Mouse (Mus musculus) midbrain, embryonic 14.5 days (tissue): ENCODE measurements at regions not wholly inside any gene's neighbourhood (a gene's known extent, or its start where the extent isn't known, plus 50 kb on each side); places are given as distances from the start of the nearest gene placed in this dataset.

Experiments used
- ATAC-seq: fragments of 200-750 bp; cut with Nextera tagmentation; 2 replicates; pipeline ENCODE4 v1.8.0; 2017; ENCODE audit warnings: moderate number of reproducible peaks, moderate library complexity; ENCODE audit not compliant: low FRiP score, low TSS enrichment
- DNase-seq: peaks from one replicate; pipeline ENCODE4 v3.0.0-alpha.2; 2015
- H3K27ac ChIP-seq: fragments of 300-500 bp; sonication (generic); replicated peaks from 2 replicates; pipeline ENCODE4 v1.5.1; 2014; ENCODE audit warnings: mild to moderate bottlenecking, low read depth, low read length, moderate library complexity
- H3K27me3 ChIP-seq: fragments of 300-500 bp; sonication (generic); 2 replicates; pipeline ENCODE4 v1.6.1; 2014; ENCODE audit warnings: low read length, control low read depth, mixed read lengths; ENCODE audit not compliant: control insufficient read depth, insufficient read depth
- H3K36me3 ChIP-seq: fragments of 300-500 bp; sonication (generic); 2 replicates; pipeline ENCODE4 v1.6.1; 2014; ENCODE audit warnings: low read length, control low read depth; ENCODE audit not compliant: control insufficient read depth, insufficient read depth
- H3K4me1 ChIP-seq: fragments of 300-500 bp; sonication (generic); 2 replicates; pipeline ENCODE4 v1.6.1; 2014; ENCODE audit warnings: mild to moderate bottlenecking, antibody characterized with exemption, low read length, control low read depth; ENCODE audit not compliant: control insufficient read depth, insufficient read depth
- H3K4me2 ChIP-seq: fragments of 300-500 bp; sonication (generic); 2 replicates; pipeline ENCODE4 v1.6.1; 2014; ENCODE audit warnings: mild to moderate bottlenecking, low read length, moderate library complexity
- H3K4me3 ChIP-seq: fragments of 300-500 bp; sonication (generic); replicated peaks from 2 replicates; pipeline ENCODE4 v1.5.1; 2014; ENCODE audit warnings: low read depth, low read length
- H3K9ac ChIP-seq: fragments of 300-500 bp; sonication (generic); replicated peaks from 2 replicates; pipeline ENCODE4 v1.6.1; 2014; ENCODE audit warnings: mild to moderate bottlenecking, low read length, moderate library complexity
- H3K9me3 ChIP-seq: fragments of 300-500 bp; sonication (generic); 2 replicates; pipeline ENCODE4 v1.6.1; 2016; ENCODE audit warnings: low read length, control low read depth, mixed read lengths; ENCODE audit not compliant: control insufficient read depth
- WGBS: fragments of 180-500 bp; shearing (Covaris S2); extraction: QIAGEN DNeasy Blood & Tissue Kit; methylation state at CpG from one replicate; pipeline ENCODE4 v1.1.7; 2014; 5-methylcytosine and 5-hydroxymethylcytosine counted together

- no peaks in the 10 kb centered on the region for H3K36me3 ChIP-seq
- WGBS = 41% methylated on average over 1 of the region's 1 CpGs
- peaks cover 3% of the 10 kb centered on the region; the same call in 1 of the 2 replicates for H3K27me3 ChIP-seq
- H3K4me2 ChIP-seq = no peak overlapping the region
- H3K9me3 ChIP-seq = no peaks in the 10 kb centered on the region
- no peak for ATAC-seq
- no peak overlapping the region for H3K4me3 ChIP-seq
- no peak overlapping the region for H3K9ac ChIP-seq
- no peak overlapping the region for H3K27ac ChIP-seq
- no peak for DNase-seq
- no peaks in the 10 kb centered on the region for H3K4me1 ChIP-seq
Observed at GRCm38 (mm10) chr8:11963575-11963974, 123.3 kb downstream of the Tex29 start.

GRCm38 (mm10) chr8:11967670-11968069, 127.4 kb downstream of the Tex29 start:
- DNase-seq (no peak), ATAC-seq (no peak)
- Histone ChIP-seq H3K9ac (no peak overlapping the region), H3K4me2 (no peak overlapping the region), H3K4me1 (no peaks in the 10 kb centered on the region), H3K9me3 (no peaks in the 10 kb centered on the region), H3K27me3 (0 out of 2 replicates have a peak, but pooled peaks cover 3% of the 10 kb centered on the region), H3K27ac (no peak overlapping the region), H3K36me3 (no peaks in the 10 kb centered on the region), H3K4me3 (no peak overlapping the region)
- 91% methylated on average over 7 of the region's 7 CpGs for WGBS

- H3K27me3 ChIP-seq = no peaks in the 10 kb centered on the region
- H3K4me2 ChIP-seq = no peak overlapping the region
- no peak for DNase-seq
- H3K4me3 ChIP-seq = no peak overlapping the region
- no peaks in the 10 kb centered on the region for H3K36me3 ChIP-seq
- no peaks in the 10 kb centered on the region for H3K9me3 ChIP-seq
- WGBS = 89% methylated on average over 9 of the region's 9 CpGs
- ATAC-seq = no peak
- H3K27ac ChIP-seq = no peak overlapping the region
- no peaks in the 10 kb centered on the region for H3K4me1 ChIP-seq
- no peak overlapping the region for H3K9ac ChIP-seq
Observed at GRCm38 (mm10) chr8:11970515-11970914, 130.2 kb downstream of the Tex29 start.

- H3K36me3 ChIP-seq = no peaks in the 10 kb centered on the region
- no peaks in the 10 kb centered on the region for H3K4me1 ChIP-seq
- H3K9me3 ChIP-seq = no peaks in the 10 kb centered on the region
- H3K27ac ChIP-seq = no peak overlapping the region
- DNase-seq = peak; percentile 68
- no peak for ATAC-seq
- 65% methylated on average over 10 of the region's 10 CpGs for WGBS
- no peak overlapping the region for H3K9ac ChIP-seq
- H3K27me3 ChIP-seq = no peaks in the 10 kb centered on the region
- H3K4me3 ChIP-seq = no peak overlapping the region
- H3K4me2 ChIP-seq = no peak overlapping the region
Observed at GRCm38 (mm10) chr8:11973436-11973835, 133.2 kb downstream of the Tex29 start.

GRCm38 (mm10) chr8:11977121-11977520, 136.8 kb downstream of the Tex29 start:
- no peaks in the 10 kb centered on the region for H3K9me3 ChIP-seq
- H3K27me3 ChIP-seq = no peaks in the 10 kb centered on the region
- no peaks in the 10 kb centered on the region for H3K36me3 ChIP-seq
- H3K4me1 ChIP-seq = no peaks in the 10 kb centered on the region
- no peak overlapping the region for H3K4me3 ChIP-seq
- DNase-seq = no peak
- H3K27ac ChIP-seq = no peak overlapping the region
- H3K4me2 ChIP-seq = no peak overlapping the region
- H3K9ac ChIP-seq = no peak overlapping the region
- no peak for ATAC-seq
- 60% methylated on average over 9 of the region's 9 CpGs for WGBS

- Histone ChIP-seq H3K27ac (no peak overlapping the region), H3K27me3 (no peaks in the 10 kb centered on the region), H3K36me3 (no peaks in the 10 kb centered on the region), H3K4me1 (no peaks in the 10 kb centered on the region), H3K4me3 (no peak overlapping the region), H3K9ac (no peak overlapping the region), H3K9me3 (no peaks in the 10 kb centered on the region), H3K4me2 (no peak overlapping the region)
- DNase-seq (no peak), ATAC-seq (no peak)
- WGBS = 93% methylated on average over 1 of the region's 1 CpGs
Observed at GRCm38 (mm10) chr8:11979056-11979455, 138.8 kb downstream of the Tex29 start.

- 85% methylated on average over 2 of the region's 2 CpGs for WGBS
- Histone ChIP-seq H3K4me3 (no peak overlapping the region), H3K27me3 (no peaks in the 10 kb centered on the region), H3K9me3 (no peaks in the 10 kb centered on the region), H3K27ac (no peak overlapping the region), H3K4me2 (no peak overlapping the region), H3K9ac (no peak overlapping the region), H3K4me1 (no peaks in the 10 kb centered on the region), H3K36me3 (no peaks in the 10 kb centered on the region)
- ATAC-seq (no peak), DNase-seq (no peak)
Observed at GRCm38 (mm10) chr8:11981458-11981857, 141.2 kb downstream of the Tex29 start.

- Histone ChIP-seq H3K27me3 (no peaks in the 10 kb centered on the region; the same call in 1 of the 2 replicates), H3K36me3 (no peaks in the 10 kb centered on the region), H3K9me3 (no peaks in the 10 kb centered on the region), H3K9ac (no peak overlapping the region), H3K27ac (no peak overlapping the region), H3K4me3 (no peak overlapping the region), H3K4me1 (no peaks in the 10 kb centered on the region), H3K4me2 (no peak overlapping the region)
- DNase-seq = no peak
- WGBS = 83% methylated on average over 20 of the region's 20 CpGs
- ATAC-seq = no peak
Observed at GRCm38 (mm10) chr8:11990024-11990423, 149.8 kb downstream of the Tex29 start.

GRCm38 (mm10) chr8:11999736-12000458, 159.6 kb downstream of the Tex29 start:
- H3K4me2 ChIP-seq = no peak overlapping the region
- no peaks in the 10 kb centered on the region for H3K9me3 ChIP-seq
- no peaks in the 10 kb centered on the region for H3K36me3 ChIP-seq
- no peak overlapping the region for H3K27ac ChIP-seq
- H3K27me3 ChIP-seq = peaks cover 32% of the 10 kb centered on the region
- peaks cover 8% of the 10 kb centered on the region for H3K4me1 ChIP-seq
- 27% methylated on average over 23 of the region's 23 CpGs for WGBS
- H3K4me3 ChIP-seq = no peak overlapping the region
- no peak overlapping the region for H3K9ac ChIP-seq
- ATAC-seq (peak; percentile 27; the same call in 1 of the 2 replicates), DNase-seq (peak; percentile 92)
